Mouse (Mus musculus): ENCODE data around the gene Mdn1. TPM values are rescaled to one million over a fixed set of nuclear protein-coding genes. Genes with fewer than 3 reads are reported as not detected.

Mdn1 gene
- 18.3 and 23.8 TPM in 2 replicates for polyA plus RNA-seq (2014; fragmentation: Nextera tagmentation; extraction: Ambion mirVana)

GRCm38 (mm10) chr4:32656918-32657662 lies at the start of gene Mdn1:
Gene Mdn1, plus strand, starts transcription at chr4:32657119.
- WGBS: under 1% methylated on average over 68 of the region's 68 CpGs
- H3K36me3 ChIP-seq (ENCODE audit: control insufficient read depth, insufficient read depth, low read length): no peaks in the 10 kb centered on the region
- H3K9ac ChIP-seq (ENCODE audit: low read depth, low read length): peak within 1 kb of the TSS; percentile 82
- no peaks in the 10 kb centered on the region for H3K9me3 ChIP-seq (ENCODE audit: control insufficient read depth, low read length)
- DNase-seq (ENCODE audit: low spot score) (peak; percentile 92), ATAC-seq (replicated peaks; ENCODE audit: low FRiP score) (peak; percentile 83)
- H3K27me3 ChIP-seq (replicated peaks; ENCODE audit: control insufficient read depth, insufficient read depth, low read length): no peaks in the 10 kb centered on the region
- H3K4me3 ChIP-seq (ENCODE audit: low read depth, low read length): peak within 1 kb of the TSS; percentile 97
- peak within 1 kb of the TSS; percentile 57 for H3K27ac ChIP-seq (ENCODE audit: low read depth, low read length)
- peaks cover 7% of the 10 kb centered on the region for H3K4me1 ChIP-seq (replicated peaks; ENCODE audit: control insufficient read depth, insufficient read depth, low read length)
- H3K4me2 ChIP-seq: peak within 1 kb of the TSS; percentile 84

- WGBS: 1% methylated on average over 67 of the region's 67 CpGs
- Histone ChIP-seq H3K4me1 (replicated peaks; ENCODE audit: control insufficient read depth, insufficient read depth, low read length) (peaks cover 9% of the 10 kb centered on the region), H3K36me3 (ENCODE audit: control insufficient read depth, insufficient read depth, low read length) (no peaks in the 10 kb centered on the region), H3K9ac (ENCODE audit: low read depth, low read length) (peak within 1 kb of the TSS; percentile 90), H3K4me3 (ENCODE audit: low read depth, low read length) (peak within 1 kb of the TSS; percentile 92), H3K9me3 (ENCODE audit: control insufficient read depth, low read length) (no peaks in the 10 kb centered on the region), H3K27ac (ENCODE audit: low read depth, low read length) (peak within 1 kb of the TSS; percentile 79), H3K4me2 (peak within 1 kb of the TSS; percentile 66), H3K27me3 (replicated peaks; ENCODE audit: control insufficient read depth, insufficient read depth, low read length) (no peaks in the 10 kb centered on the region)
- ATAC-seq (replicated peaks; ENCODE audit: low FRiP score) (peak; percentile 98), DNase-seq (ENCODE audit: low spot score) (peak; percentile 99)
These were observed 41.7 kb upstream of the Mdn1 start, which contains the start of gene Casp8ap2 for GRCm38 (mm10) chr4:32615034-32615881. Gene Casp8ap2, plus strand, starts transcription at chr4:32615451.

- Histone ChIP-seq H3K27ac (ENCODE audit: low read depth, low read length) (no peak overlapping the region), H3K27me3 (replicated peaks; ENCODE audit: control insufficient read depth, insufficient read depth, low read length) (no peaks in the 10 kb centered on the region), H3K9ac (ENCODE audit: low read depth, low read length) (no peak overlapping the region), H3K4me2 (no peak overlapping the region), H3K4me1 (replicated peaks; ENCODE audit: control insufficient read depth, insufficient read depth, low read length) (peaks cover 3% of the 10 kb centered on the region), H3K4me3 (ENCODE audit: low read depth, low read length) (no peak overlapping the region), H3K9me3 (ENCODE audit: control insufficient read depth, low read length) (no peaks in the 10 kb centered on the region), H3K36me3 (ENCODE audit: control insufficient read depth, insufficient read depth, low read length) (peaks cover 5% of the 10 kb centered on the region; the same call in 1 of the 2 replicates)
- DNase-seq (ENCODE audit: low spot score) (no peak), ATAC-seq (replicated peaks; ENCODE audit: low FRiP score) (no peak)
These were observed 35.3 kb upstream of the Mdn1 start for GRCm38 (mm10) chr4:32621637-32622036.

DNA sequence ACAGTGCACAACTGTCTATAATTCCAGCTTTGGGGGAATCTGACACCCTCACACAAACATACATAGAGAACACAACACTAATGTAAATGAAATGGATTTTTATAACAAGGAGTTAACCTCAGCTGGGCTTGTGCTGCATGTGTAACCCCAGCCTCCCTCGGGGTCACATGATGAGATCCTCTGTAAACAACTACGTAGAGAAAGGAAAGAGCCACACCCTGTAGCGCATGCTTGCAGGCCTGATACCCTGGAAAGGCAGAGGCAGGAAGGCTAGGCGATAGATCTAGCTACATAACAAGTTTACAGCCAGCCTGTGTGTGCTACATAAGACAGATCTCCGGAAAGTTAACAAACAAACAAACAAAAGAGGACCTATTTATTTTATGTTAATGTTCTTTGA lies 5.2 kb upstream of the Mdn1 start:
- no peak overlapping the region for H3K27ac ChIP-seq (ENCODE audit: low read depth, low read length)
- no peaks in the 10 kb centered on the region for H3K4me1 ChIP-seq (replicated peaks; ENCODE audit: control insufficient read depth, insufficient read depth, low read length)
- H3K4me2 ChIP-seq: no peak overlapping the region
- H3K4me3 ChIP-seq (ENCODE audit: low read depth, low read length): no peak overlapping the region
- WGBS: 62% methylated on average over 5 of the region's 5 CpGs
- no peak for DNase-seq (ENCODE audit: low spot score)
- H3K27me3 ChIP-seq (replicated peaks; ENCODE audit: control insufficient read depth, insufficient read depth, low read length): no peaks in the 10 kb centered on the region
- no peaks in the 10 kb centered on the region for H3K9me3 ChIP-seq (ENCODE audit: control insufficient read depth, low read length)
- peaks cover 11% of the 10 kb centered on the region; the same call in 1 of the 2 replicates for H3K36me3 ChIP-seq (ENCODE audit: control insufficient read depth, insufficient read depth, low read length)
- H3K9ac ChIP-seq (ENCODE audit: low read depth, low read length): no peak overlapping the region
- ATAC-seq (replicated peaks; ENCODE audit: low FRiP score): peak; percentile 72

DNA sequence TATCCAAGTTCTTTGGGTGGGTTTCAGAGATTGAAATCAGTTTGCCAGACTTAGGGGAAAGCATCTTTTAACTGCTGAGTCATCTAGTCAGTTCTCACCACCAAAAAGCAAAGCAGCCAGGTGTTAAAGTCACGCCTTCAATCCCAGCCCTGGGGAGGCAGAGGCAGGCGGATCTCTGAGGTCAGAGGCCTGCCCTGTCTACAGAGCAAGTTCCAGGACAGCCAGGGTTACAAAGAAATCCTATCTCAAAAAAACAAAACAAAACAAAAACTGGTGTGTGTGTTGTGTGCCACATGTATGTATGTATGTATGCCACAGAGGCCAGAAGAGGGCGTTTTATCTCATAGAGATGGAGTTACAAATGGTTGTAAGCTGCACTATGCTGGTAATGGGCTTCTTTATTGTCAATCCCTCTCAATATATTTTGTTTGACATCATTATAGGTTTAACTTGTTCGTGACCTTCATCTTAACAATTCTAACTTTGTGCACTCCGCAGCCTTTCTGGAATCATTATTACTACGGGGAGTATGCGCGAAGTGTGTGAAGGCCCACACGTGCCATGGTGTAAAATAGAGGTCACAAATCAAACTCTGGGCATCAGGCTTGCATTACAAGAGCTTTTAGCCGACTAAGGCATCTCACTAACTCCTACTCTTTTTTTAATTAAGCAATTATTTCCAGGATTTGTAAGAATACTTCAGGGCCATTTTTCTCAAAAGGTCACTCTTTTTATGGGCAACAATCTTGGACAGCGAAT lies 594 bp upstream of the Mdn1 start:
- Histone ChIP-seq H3K27ac (ENCODE audit: low read depth, low read length) (peak overlapping the region; percentile 57), H3K27me3 (replicated peaks; ENCODE audit: control insufficient read depth, insufficient read depth, low read length) (no peaks in the 10 kb centered on the region), H3K4me1 (replicated peaks; ENCODE audit: control insufficient read depth, insufficient read depth, low read length) (peaks cover 7% of the 10 kb centered on the region), H3K4me3 (ENCODE audit: low read depth, low read length) (peak overlapping the region; percentile 97), H3K9me3 (ENCODE audit: control insufficient read depth, low read length) (no peaks in the 10 kb centered on the region), H3K4me2 (peak overlapping the region; percentile 84), H3K36me3 (ENCODE audit: control insufficient read depth, insufficient read depth, low read length) (0 out of 2 replicates have a peak, but pooled peaks cover 3% of the 10 kb centered on the region), H3K9ac (ENCODE audit: low read depth, low read length) (peak overlapping the region; percentile 82)
- no peak for DNase-seq (ENCODE audit: low spot score)
- WGBS: 57% methylated on average over 11 of the region's 11 CpGs
- peak; percentile 24; the same call in 1 of the 2 replicates for ATAC-seq (replicated peaks; ENCODE audit: low FRiP score)

DNA sequence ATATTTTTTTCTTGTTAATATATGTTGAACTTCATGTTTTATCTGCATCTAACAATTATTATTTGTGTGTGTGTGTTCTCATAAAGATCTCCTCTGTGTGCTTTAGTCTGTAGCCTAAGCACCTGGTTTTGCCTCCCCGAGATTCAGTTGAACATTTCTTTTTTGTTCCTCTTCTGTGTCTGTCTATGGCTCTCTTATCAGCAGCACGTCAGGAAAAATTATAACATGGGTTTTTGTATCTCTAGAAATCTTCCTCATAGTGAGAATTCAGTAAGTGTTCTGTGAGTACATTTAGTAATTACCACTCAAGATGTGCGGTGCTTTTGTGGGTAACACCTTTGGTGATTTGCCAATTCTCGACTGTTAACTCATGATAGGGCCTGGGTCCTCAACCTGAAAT lies 8.9 kb downstream of the Mdn1 start:
- WGBS: 88% methylated on average over 4 of the region's 4 CpGs
- ATAC-seq (replicated peaks; ENCODE audit: low FRiP score) (no peak), DNase-seq (ENCODE audit: low spot score) (no peak)
- Histone ChIP-seq H3K4me1 (replicated peaks; ENCODE audit: control insufficient read depth, insufficient read depth, low read length) (no peaks in the 10 kb centered on the region), H3K27me3 (replicated peaks; ENCODE audit: control insufficient read depth, insufficient read depth, low read length) (no peaks in the 10 kb centered on the region), H3K4me3 (ENCODE audit: low read depth, low read length) (no peak overlapping the region), H3K36me3 (ENCODE audit: control insufficient read depth, insufficient read depth, low read length) (peaks cover 31% of the 10 kb centered on the region), H3K9me3 (ENCODE audit: control insufficient read depth, low read length) (no peaks in the 10 kb centered on the region), H3K4me2 (no peak overlapping the region), H3K27ac (ENCODE audit: low read depth, low read length) (no peak overlapping the region), H3K9ac (ENCODE audit: low read depth, low read length) (no peak overlapping the region)

DNA sequence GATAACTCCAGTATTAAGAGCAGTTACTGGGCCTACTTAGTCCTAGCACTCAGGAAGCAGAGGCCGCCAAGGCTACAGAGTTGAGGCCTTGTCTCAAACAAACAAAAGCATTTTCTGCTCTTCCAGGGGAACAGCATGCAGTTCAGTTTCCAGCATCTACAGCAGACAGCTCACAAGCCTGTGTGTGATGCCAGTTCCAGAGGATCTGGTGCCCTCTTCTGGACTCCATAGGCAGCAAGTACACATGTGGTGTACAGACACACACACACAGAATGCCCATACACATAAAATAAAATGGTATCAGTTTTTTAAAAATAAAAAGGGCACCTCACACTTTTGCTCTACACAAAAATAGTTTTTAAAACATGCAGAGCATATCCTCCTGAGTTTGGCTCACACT lies 11.4 kb downstream of the Mdn1 start:
- DNase-seq (ENCODE audit: low spot score) (no peak), ATAC-seq (replicated peaks; ENCODE audit: low FRiP score) (no peak)
- no peaks in the 10 kb centered on the region for H3K4me1 ChIP-seq (replicated peaks; ENCODE audit: control insufficient read depth, insufficient read depth, low read length)
- no peaks in the 10 kb centered on the region for H3K9me3 ChIP-seq (ENCODE audit: control insufficient read depth, low read length)
- no peaks in the 10 kb centered on the region for H3K27me3 ChIP-seq (replicated peaks; ENCODE audit: control insufficient read depth, insufficient read depth, low read length)
- H3K9ac ChIP-seq (ENCODE audit: low read depth, low read length): no peak overlapping the region
- no peak overlapping the region for H3K27ac ChIP-seq (ENCODE audit: low read depth, low read length)
- H3K4me2 ChIP-seq: no peak overlapping the region
- H3K36me3 ChIP-seq (ENCODE audit: control insufficient read depth, insufficient read depth, low read length): peaks cover 31% of the 10 kb centered on the region
- H3K4me3 ChIP-seq (ENCODE audit: low read depth, low read length): no peak overlapping the region
- WGBS: 89% methylated on average over 1 of the region's 1 CpGs

GRCm38 (mm10) chr4:32669825-32670224 lies 12.9 kb downstream of the Mdn1 start:
- no peaks in the 10 kb centered on the region for H3K9me3 ChIP-seq (ENCODE audit: control insufficient read depth, low read length)
- 86% methylated on average over 2 of the region's 2 CpGs for WGBS

More at GRCm38 (mm10) chr4:32669825-32670224, 12.9 kb downstream of the Mdn1 start:
- Histone ChIP-seq H3K36me3 (ENCODE audit: control insufficient read depth, insufficient read depth, low read length) (peaks cover 30% of the 10 kb centered on the region), H3K4me3 (ENCODE audit: low read depth, low read length) (no peak overlapping the region), H3K9ac (ENCODE audit: low read depth, low read length) (no peak overlapping the region), H3K27ac (ENCODE audit: low read depth, low read length) (no peak overlapping the region), H3K4me2 (no peak overlapping the region), H3K4me1 (replicated peaks; ENCODE audit: control insufficient read depth, insufficient read depth, low read length) (no peaks in the 10 kb centered on the region), H3K27me3 (replicated peaks; ENCODE audit: control insufficient read depth, insufficient read depth, low read length) (no peaks in the 10 kb centered on the region)
- no peak for ATAC-seq (replicated peaks; ENCODE audit: low FRiP score)
- DNase-seq (ENCODE audit: low spot score): no peak

Measured in liver, embryonic 11.5 days (tissue).